Mouse (Mus musculus) cerebellum, postnatal 25 days (tissue): ENCODE measurements around the gene 4921536K21Rik.

Experiments
- DNase-seq, 2 experiments: peaks; one replicate each; pipeline ENCODE4 v3.0.0; 2021; ENCODE audit warnings: mixed read lengths in 2 of 2

The 4921536K21Rik gene

DNA sequence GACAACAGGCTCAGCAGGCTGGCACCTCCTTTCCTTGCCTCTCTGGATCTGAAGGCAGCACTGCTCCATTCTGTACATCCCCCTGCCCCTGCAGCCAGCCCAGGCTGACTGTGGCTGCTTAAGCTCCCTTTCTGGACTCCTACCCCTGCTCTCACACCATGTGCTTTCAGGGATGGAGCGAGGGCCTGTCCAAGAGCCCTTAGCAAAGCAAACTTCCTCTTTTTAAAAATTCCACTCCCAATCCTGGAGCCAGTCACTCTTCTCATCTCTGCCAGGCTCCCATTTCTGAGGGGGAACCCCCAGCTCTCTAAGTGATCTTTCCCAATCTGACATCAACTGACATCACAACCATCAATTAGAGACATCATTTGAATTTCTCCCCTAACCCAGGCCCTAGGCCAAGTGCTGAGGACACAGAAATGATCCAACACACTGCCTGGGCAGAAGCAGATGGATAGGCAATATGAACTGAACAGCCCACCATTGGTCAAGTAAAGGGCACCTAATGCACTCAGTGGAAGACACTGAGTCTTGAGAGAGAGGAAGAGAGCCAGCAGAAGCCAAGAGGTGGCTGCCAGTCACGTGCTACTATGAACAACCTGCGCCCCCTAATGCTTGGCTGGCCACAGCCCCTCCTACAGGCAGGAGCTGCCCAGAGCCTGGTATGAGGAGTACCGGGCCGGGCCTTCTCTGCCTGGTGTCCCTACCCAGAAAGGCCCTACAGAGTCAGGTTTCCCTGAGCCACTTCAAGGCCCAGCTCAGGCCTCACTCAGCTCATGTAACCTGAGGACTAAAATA, 15.8 kb upstream of the 4921536K21Rik start:
- DNase-seq: peak; percentile 49 to 64

DNA sequence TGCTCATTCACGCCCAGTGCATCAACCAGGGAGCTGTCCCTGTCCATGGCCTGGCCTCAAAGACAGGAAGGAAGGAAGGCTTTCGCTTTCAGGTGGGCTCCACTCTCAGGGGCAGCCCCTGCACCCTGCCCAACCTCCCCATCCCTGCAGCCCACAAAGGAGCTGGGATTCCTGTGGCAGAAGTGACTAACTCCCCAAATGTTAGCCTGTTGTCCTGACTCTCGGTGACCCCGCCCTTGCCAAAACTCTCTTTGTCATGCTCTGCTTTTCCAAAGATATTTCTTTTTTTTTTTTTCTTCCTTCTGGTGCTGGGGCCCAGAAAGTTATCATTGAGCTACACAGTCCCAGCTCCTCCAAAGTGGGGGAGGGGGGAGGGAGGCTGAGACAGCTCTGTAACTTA, 14.3 kb upstream of the 4921536K21Rik start:
- DNase-seq: no peak

DNA sequence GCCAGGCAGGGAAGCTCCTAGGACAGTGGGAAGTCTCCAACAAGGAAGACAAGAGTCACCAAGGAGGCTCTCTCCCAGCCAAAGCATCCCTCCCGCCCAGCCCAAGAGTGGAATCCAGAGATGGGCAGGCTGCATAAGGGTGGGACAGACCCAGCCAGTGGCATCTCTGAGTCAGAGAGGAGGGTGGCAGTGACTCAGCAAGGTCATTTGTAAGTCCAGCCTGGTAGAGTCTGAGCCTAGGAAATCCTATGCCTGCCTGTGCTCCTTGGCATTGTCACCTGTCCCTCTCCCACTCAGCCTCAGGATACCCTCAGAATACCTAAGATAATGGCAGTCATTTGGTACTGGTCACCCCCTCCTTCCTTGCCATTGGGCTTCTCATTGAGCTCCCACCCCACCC, 10.5 kb upstream of the 4921536K21Rik start:
- DNase-seq: no peak

DNA sequence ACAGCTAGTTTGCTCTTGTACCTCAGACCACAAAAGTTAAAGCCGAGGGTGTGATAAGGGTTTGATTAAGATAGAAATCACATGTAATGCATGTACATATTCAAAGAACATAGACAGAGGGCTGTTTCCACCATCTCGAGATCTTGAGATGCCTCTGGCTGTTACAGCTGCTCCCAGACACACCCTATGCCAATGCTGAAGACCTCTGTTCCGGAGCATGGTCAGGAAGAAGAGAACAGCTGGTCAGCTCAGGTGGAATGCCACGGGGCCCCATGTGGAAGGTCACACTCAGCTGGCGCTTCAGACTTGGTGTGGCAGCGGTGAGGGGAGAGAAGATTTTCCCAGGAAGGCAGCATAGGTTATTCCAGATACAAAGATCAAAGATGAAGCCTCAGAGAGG, 9.8 kb upstream of the 4921536K21Rik start:
- DNase-seq: no peak

DNA sequence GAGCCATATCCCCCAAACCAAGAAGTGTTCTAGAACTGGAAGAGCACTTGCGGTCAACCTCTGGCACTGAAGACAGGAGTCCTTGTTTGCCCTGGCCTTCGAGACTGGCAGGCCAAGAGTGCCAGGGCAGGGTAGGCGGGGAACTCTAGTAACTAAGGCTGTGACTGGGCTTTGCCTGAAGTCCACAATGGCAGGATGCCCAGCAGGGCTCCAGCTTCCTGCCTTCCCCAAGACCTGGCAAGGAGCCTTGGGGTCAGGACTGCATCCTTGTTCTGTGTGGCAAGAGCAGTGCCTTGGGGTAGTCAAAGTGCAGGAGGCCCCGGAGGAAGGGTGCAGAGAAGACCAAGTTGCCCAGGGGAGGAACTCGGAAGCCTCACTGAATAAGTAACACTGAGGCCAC, 8.1 kb upstream of the 4921536K21Rik start:
- peak; percentile 38 to 66 for DNase-seq

DNA sequence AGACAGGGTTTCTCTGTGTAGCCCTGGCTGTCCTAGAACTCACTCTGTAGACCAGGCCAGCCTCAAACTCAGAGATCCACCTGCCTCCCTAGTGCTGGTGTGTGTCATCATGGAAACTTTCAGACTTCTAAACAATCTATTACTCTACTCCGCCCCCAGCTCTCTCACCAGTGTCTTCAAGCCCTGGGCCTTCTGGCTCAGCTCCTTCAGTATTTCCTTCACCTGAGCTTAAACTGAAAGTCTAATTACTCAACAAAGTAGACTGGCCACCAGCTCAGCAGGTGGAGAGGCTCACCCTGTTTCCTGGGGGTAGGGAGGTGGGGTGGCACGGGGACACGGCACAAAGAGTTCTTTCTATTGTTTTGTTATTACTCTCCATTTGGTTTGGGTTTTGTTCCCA, 7.6 kb upstream of the 4921536K21Rik start:
- no peak for DNase-seq

DNA sequence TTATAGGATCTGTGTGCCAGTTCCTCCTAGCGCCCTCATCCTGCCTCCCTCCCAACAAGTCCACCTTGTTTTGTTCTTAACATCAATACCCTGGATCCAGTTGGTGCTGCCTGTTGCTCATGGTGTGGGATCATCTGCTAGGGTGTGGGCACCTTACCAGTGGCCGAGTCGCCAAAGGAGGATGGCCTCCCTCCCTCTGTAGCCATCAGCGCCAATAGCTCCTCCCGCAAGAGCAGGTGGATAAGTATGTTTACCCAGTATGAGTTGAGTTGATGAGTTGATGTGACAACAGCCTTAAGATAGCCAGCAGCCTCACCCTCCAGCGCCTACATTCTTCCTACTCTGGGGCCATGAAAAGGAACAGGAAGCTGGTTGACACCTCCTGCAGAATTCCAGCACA, 5.4 kb upstream of the 4921536K21Rik start:
- DNase-seq: no peak

DNA sequence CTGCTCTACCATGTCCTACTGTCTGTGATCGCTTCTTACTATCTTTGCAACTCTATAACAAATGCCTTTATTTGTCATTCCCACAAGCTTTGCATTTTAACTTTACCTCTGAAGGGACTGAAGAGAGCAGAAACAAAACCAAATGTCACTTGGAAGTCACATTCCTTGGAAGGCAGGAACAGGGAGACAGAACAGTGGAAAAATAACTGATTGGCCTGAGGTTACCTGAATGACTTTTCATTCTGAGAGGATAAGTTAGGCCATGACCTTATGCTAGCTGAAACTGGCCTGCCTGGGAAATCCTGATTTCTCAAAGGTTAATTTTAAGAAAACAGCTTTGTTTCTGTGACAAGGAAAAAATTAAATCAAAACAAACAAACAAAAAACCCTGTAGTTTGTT, 1.0 kb upstream of the 4921536K21Rik start:
- no peak for DNase-seq

DNA sequence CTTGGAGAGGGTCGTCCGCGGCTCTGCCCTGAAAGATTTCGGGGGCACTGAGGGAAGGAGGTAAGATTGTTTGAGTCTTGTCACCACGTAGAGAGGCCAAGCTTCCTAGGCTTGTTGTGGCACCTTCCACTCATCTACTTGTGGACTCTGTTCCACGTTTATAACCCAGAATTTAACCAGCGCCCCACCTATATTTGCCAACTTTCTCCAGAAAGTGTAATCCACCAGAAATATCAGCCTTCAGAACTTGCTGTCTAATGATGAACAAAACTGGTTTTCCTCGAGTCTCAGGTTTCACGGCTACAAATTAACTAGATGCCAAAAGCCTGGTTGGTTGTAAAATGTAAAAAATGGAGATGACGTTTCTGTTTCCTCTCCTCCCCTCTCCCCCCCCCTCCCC, 560 bp upstream of the 4921536K21Rik start:
- DNase-seq: no peak

DNA sequence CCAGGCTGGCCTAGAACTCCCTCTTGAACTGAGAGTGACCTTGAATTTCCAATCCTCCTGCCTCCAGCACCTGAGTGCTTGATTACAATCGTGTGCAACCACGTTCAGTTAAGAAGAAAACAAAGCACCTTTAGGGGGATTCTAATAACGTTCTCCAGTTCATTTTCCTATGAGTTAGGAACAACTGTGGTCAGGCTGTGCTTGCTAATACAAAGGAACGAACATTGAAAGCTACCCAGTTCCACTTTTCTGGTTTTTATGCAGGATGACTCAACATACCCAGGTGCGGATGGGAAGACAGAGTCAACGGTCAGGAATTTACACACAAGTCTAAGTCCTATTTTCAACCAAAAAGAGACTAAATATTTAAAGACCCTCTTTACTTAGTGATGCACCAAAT, 928 bp downstream of the 4921536K21Rik start:
- DNase-seq: no peak

DNA sequence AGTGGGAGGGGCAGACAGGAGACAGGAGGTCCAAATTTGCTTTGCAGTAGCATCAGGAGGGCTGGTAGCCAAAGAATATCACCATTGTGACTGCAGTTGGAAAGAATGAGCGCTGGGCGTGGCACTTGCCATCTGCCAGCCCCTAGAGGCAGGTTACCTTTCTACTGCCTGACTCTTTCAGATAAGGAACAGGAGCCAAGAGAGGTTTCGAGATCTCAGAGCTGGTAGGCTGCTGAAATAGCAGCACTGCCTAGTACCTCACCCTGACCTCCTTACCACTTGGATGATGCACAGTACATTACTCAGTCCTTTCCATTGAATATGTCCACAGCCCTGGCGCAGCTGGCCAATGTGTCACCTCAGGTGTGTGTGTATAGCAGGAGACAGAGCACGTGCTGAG, 7.6 kb downstream of the 4921536K21Rik start:
- peak; percentile 53 to 67 for DNase-seq

DNA sequence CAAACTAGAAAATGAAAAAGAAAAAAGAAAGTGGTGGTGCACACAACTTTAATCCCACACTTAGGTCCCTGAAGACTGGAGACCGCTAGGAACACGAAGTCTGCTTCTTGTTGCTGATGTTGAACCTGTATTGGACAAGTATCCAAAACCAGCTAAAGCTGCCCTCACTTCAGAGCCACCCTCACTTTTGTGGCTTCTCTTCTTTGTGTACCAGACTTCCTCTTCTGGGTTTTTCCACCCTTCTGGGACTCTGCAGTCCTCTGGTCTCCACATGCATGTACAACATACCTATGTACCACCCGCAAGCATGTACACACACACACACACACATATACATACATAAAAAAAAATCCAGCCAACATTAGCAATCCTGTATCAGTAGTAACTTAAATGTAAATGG, 11.2 kb downstream of the 4921536K21Rik start:
- DNase-seq: no peak

DNA sequence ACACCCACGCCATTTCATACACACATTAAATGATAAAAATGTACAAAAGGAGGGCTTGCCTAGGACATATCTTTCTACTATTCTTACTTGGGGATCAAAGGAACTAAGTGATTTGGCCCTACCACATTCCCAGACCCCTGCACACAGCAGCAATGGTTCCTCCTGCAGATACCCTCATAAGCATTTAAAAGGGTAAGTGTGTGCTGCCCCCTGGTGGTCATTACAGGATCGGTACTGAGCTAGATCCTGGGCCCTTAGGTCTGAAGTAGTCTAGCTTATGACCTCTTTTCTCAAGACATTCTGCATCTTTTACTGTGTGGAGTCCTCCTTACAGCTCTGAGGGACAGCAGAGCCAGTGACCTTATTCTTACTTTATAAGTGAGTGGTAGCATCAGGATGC, 15.1 kb downstream of the 4921536K21Rik start:
- DNase-seq: peak; percentile 83 to 90

DNA sequence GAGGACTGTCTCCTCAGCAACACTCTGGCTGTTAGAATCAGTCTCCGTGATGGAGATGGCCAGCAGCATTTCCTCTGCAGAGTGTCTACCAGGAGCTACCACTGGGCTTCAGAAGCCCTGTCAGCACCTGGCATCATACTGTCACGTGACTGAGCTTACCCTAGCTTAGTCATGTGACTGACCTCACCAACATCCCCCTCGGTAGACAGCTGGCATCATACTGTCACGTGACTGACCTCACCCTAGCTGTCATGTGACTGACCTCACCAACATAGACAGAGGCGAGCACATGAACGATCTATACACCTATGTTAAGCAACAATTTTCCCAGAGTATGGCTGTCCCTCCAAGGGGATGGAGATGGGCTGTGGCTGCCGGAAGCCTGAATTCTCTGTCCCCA, 16.2 kb downstream of the 4921536K21Rik start:
- DNase-seq: no peak

DNA sequence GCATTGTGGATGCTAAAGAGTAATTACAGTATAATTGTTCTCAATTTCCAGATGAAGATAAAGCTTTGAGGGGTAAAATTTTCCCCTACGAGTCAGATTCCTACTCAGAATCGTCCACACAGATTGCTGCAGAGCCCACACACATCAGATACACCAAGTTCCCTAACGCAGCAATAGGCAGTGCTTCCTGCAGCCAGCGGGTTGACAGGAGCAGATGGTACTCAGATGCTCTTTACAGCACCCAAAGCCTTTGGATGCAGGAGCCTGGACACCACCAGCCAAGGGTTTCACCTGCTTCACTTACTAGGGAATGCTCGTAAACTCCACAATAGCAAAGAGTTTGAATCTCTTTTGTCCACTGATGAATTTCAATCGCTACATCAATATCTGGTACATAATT, 18.5 kb downstream of the 4921536K21Rik start:
- peak; percentile 50 to 70 for DNase-seq

DNA sequence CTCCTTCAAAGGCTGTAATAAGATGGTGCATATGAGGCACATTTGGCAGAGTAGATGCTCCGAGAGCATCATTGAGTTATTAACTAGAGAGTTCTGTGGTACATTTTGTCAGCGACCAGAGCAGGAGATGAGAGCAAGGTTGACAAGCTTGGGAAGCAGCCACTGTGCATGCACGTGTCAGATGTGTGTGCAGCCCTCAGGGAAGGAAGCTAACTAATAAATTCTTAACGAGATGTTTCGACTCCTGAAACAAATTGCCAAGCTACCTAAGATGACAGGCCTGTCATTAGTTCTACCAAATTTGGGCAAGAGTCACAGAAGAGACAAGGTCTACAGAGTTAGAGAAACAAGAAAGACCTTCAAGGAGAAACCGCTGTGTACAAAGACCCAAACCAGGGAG, 30.6 kb downstream of the 4921536K21Rik start:
- DNase-seq: no peak

DNA sequence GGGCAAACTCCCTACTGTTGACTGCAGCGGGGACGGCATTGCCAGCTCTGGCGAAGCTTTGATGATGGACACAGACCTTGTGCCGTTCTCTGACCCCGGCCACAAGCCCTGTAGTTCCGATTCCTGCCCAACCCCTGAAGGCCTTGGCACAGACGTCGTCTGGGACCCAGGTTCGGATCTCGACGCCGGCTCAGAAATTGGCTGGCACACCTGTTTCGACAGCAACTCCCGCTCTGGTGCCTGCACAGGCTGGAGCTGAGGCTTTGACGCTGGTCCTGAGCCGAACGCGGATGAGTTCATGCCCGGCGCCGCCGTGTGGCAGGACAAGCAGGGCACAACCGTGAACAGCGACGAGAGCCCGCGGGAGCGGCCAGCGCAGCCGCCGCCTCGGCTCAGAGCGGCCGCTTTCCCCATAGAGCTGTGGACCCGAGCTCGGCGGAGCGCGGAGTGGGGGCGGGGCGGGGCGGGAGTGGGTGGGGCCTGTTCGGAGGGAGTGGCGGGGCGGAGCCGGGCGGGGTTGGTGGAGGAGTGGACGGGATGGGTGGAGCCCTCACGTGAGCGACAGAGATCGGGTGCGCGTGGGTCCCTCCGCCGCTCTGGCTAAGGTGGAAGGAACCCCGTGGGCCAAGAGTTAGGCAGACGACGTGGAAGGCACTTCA, 31.3 kb downstream of the 4921536K21Rik start, which contains the start of gene Osbp2:
TSS of gene Osbp2 (minus strand) at position 450 of the 659 bp plus-strand sequence.
- DNase-seq: peak; percentile 91 to 94

DNA sequence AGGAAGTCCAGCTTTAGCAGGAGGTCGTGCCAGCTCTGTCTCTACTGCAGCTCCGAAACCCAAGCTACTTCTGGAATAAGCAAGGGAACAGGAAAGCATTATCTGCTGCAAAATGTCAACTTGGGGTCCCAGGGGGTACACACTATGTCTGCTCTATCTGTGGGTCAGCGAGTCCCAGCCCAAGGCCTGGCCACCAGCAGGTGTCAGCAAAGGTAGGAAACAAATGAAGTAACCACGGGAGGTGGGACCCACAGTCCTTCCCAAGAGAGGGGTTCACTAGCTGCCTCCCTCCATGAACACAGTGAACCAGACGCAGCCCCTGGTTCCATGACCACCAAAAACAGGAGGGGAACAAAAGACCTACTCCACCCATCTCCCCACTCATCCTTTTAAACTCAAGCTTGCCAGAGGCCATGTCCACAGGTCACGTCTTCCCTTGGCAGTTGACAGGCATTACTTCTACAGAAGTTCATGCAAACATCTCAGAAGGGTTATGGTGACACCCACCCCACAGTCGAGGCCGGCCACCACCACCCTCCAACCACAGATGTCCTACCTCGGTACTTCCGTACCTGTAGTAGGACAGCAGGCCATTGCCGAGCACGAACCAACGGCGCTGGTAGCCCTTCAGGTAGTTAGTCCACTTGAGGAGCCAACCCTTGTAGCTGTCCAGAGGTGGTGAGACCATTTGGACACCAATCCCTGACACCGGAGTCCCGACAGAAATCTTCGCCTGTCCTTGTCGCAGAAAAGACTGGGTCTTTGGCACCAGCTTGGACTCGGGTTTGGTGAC, 32.0 kb downstream of the 4921536K21Rik start:
- peak; percentile 69 to 72 for DNase-seq

DNA sequence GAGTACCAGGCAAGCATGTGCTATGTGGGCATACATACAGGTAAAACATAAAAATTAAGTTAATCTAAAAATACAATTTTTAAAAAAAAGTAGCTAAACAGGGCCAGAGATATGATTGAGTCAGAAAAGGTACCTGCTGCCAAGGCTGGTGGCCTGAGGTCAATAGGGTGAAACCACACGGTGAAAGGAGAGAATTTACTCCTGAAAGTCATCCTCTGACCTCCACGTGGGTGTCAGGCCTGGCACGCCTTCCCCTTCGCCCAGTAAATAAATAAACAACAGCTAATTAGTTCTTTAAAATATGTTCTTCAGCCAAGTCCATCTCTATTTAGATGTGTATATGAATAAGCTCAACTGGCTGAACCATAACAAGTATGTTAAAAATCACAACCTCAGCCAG, 34.5 kb downstream of the 4921536K21Rik start:
- DNase-seq: no peak

DNA sequence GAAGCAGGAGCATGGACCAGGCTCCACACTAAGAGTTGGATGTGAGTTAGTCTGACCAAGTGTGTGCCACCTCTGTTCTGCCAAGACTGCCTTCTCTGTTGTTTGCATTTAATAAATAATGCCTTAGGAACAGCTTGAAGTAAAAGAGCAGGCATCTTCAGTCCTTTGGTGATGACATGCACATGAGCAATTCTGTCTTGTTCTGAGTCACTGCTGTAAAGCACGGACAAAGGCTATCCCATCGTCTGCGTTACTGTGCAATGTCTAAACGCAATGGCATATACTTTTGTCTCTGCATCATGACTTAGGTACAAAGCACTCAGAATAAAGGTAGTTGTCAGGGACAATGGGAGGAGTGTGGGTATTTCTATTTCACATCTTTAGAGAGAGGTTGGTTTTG, 35.1 kb downstream of the 4921536K21Rik start:
- no peak for DNase-seq

DNA sequence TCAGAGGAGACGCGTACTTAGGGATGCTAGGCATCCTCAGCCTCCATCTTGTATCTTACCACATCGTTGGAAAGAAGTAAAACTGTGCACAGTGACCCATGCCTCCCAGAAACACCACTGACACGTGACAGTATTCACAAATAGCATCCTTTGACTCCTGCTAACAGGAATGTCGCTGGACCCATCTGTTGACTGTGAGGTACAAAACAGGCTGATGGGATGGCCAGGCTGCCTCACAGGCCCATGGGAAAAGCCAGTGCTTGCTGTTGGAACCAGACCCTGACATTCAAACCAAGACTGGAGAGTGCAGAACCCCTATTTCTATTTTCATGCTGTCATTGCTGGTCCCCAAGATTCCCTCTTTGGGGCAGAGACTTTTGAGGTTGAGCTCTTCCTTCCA, 37.0 kb downstream of the 4921536K21Rik start:
- DNase-seq: peak; percentile 26 to 31

DNA sequence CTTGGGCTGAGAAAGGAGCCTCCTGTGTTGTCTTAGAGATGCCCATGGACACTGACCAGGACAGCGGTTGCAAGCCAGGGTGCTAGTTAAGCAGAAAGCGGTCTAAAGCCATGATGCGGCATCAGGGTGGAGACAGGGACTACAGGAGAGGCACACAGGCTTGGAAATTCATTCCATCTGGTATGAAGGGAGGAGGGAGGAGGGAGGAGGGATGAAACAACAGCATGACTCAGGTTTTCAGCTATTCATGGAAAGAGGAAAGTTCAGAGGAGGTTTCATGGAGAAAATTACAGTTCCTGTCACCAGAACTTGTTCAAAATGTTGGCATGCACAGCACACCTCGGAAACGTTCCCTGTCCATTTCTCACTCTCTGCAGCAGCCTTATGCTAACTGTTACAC, 39.1 kb downstream of the 4921536K21Rik start:
- peak; percentile 34 to 48 for DNase-seq

DNA sequence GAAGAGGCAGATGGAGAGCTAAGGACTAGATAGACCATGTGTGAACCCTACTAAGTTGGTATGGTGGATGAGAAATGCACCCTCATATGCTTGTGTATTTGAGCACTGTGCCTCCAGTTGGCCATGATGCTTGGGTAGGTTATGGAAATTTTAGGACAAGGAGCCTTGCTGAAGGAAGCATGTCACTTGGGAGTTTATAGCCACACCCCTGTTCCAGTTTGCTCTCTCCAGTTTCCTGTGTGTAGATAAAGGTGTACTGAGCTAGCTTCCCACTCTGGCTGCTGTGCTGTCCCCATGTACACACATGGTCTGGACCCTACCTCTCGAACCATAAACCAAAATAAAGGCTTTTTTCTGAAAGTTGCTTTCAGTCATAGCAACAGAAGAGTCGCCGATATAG, 40.7 kb downstream of the 4921536K21Rik start:
- DNase-seq: peak; percentile 23 to 40
